Mouse (Mus musculus) neural tube, embryonic 11.5 days (tissue): ENCODE measurements around the gene Rapgef5. TPM values are rescaled to one million over a fixed set of nuclear protein-coding genes. Genes with fewer than 3 reads are reported as not detected.

Experiments used
- ATAC-seq: fragments of 200-750 bp; cut with Nextera tagmentation; 2 replicates; pipeline ENCODE4 v1.8.0; 2017; ENCODE audit warnings: moderate number of reproducible peaks, mild to moderate bottlenecking, moderate TSS enrichment, moderate library complexity; ENCODE audit not compliant: insufficient read depth, low FRiP score, low TSS enrichment
- DNase-seq: peaks from one replicate; pipeline ENCODE4 v3.0.0-alpha.2; 2015; ENCODE audit warnings: low spot score
- H3K27ac ChIP-seq: fragments of 300-500 bp; sonication (generic); 2 replicates; pipeline ENCODE4 v1.5.1; 2014; ENCODE audit warnings: low read depth, mild to moderate bottlenecking, low read length
- H3K27me3 ChIP-seq: fragments of 300-500 bp; sonication (generic); 2 replicates; pipeline ENCODE4 v1.6.1; 2014; ENCODE audit warnings: mild to moderate bottlenecking, low read length, mixed read lengths; ENCODE audit not compliant: control insufficient read depth, insufficient read depth
- H3K36me3 ChIP-seq: fragments of 300-500 bp; sonication (generic); 2 replicates; pipeline ENCODE4 v1.6.1; 2014; ENCODE audit warnings: mild to moderate bottlenecking, low read length, moderate library complexity, mixed read lengths; ENCODE audit not compliant: control insufficient read depth, insufficient read depth
- H3K4me1 ChIP-seq: fragments of 300-500 bp; sonication (generic); 2 replicates; pipeline ENCODE4 v1.6.1; 2014; ENCODE audit warnings: low read length, mixed read lengths; ENCODE audit not compliant: control insufficient read depth, insufficient read depth
- H3K4me2 ChIP-seq: fragments of 300-500 bp; sonication (generic); 2 replicates; pipeline ENCODE4 v1.6.1; 2014; ENCODE audit warnings: low read depth, mild to moderate bottlenecking, moderate library complexity
- H3K4me3 ChIP-seq: fragments of 300-500 bp; sonication (generic); 2 replicates; pipeline ENCODE4 v1.5.1; 2014; ENCODE audit warnings: low read depth, low read length
- H3K9ac ChIP-seq: fragments of 300-500 bp; sonication (generic); 2 replicates; pipeline ENCODE4 v1.6.1; 2014; ENCODE audit warnings: mild to moderate bottlenecking, low read length
- H3K9me3 ChIP-seq: fragments of 300-500 bp; sonication (generic); 2 replicates; pipeline ENCODE4 v1.6.1; 2016; ENCODE audit warnings: low read length; ENCODE audit not compliant: control insufficient read depth
- WGBS: fragments of 180-500 bp; shearing (Covaris S2); extraction: QIAGEN DNeasy Blood & Tissue Kit; methylation state at CpG from one replicate; pipeline ENCODE4 v1.1.7; 2014; 5-methylcytosine and 5-hydroxymethylcytosine counted together
- polyA plus RNA-seq: library from polyadenylated mRNA; unstranded; fragments of >200 nt; fragmentation: Nextera tagmentation; extraction: Ambion mirVana; gene quantifications from 2 replicates; pipeline ENCODE4 v1.2.1, GENCODE M21; 2014

Rapgef5 gene
- polyA plus RNA-seq, 1 experiment from 2014 or later: 16.6 TPM

GRCm38 (mm10) chr12:117517275-117517936 is 1.1 kb downstream of the Rapgef5 start:
- Histone ChIP-seq H3K9ac (no peak overlapping the region), H3K4me3 (no peak overlapping the region), H3K27me3 (no peaks in the 10 kb centered on the region), H3K4me1 (no peaks in the 10 kb centered on the region), H3K36me3 (no peaks in the 10 kb centered on the region), H3K4me2 (no peak overlapping the region), H3K9me3 (no peaks in the 10 kb centered on the region), H3K27ac (no peak overlapping the region)
- DNase-seq (no peak), ATAC-seq (no peak)
- WGBS: 74% methylated on average over 14 of the region's 14 CpGs

GRCm38 (mm10) chr12:117524311-117525013 is 8.2 kb downstream of the Rapgef5 start:
- Histone ChIP-seq H3K27ac (no peak overlapping the region), H3K36me3 (no peaks in the 10 kb centered on the region), H3K4me3 (no peak overlapping the region), H3K9ac (no peak overlapping the region), H3K9me3 (no peaks in the 10 kb centered on the region), H3K27me3 (no peaks in the 10 kb centered on the region), H3K4me2 (no peak overlapping the region), H3K4me1 (no peaks in the 10 kb centered on the region; the same call in 1 of the 2 replicates)
- DNase-seq: no peak
- WGBS: 66% methylated on average over 9 of the region's 9 CpGs
- ATAC-seq: no peak

GRCm38 (mm10) chr12:117527889-117528288 is 11.6 kb downstream of the Rapgef5 start:
- DNase-seq (no peak), ATAC-seq (no peak)
- Histone ChIP-seq H3K27ac (no peak overlapping the region), H3K9me3 (no peaks in the 10 kb centered on the region), H3K4me1 (no peaks in the 10 kb centered on the region; the same call in 1 of the 2 replicates), H3K4me3 (no peak overlapping the region), H3K36me3 (no peaks in the 10 kb centered on the region), H3K9ac (no peak overlapping the region), H3K27me3 (peaks cover 5% of the 10 kb centered on the region), H3K4me2 (no peak overlapping the region)
- 47% methylated on average over 3 of the region's 3 CpGs for WGBS

- Histone ChIP-seq H3K4me2 (no peak overlapping the region), H3K4me3 (no peak overlapping the region), H3K9ac (no peak overlapping the region), H3K27ac (no peak overlapping the region), H3K36me3 (no peaks in the 10 kb centered on the region), H3K27me3 (peaks cover 13% of the 10 kb centered on the region), H3K4me1 (no peaks in the 10 kb centered on the region; the same call in 1 of the 2 replicates), H3K9me3 (no peaks in the 10 kb centered on the region)
- DNase-seq (no peak), ATAC-seq (no peak)
- 75% methylated on average over 4 of the region's 4 CpGs for WGBS
Observed at GRCm38 (mm10) chr12:117528509-117529145, 12.3 kb downstream of the Rapgef5 start.

GRCm38 (mm10) chr12:117531106-117531505 is 14.8 kb downstream of the Rapgef5 start:
- Histone ChIP-seq H3K36me3 (no peaks in the 10 kb centered on the region), H3K9me3 (no peaks in the 10 kb centered on the region), H3K9ac (no peak overlapping the region), H3K27ac (no peak overlapping the region), H3K4me2 (no peak overlapping the region), H3K4me3 (no peak overlapping the region), H3K27me3 (peaks cover 26% of the 10 kb centered on the region), H3K4me1 (peaks cover 4% of the 10 kb centered on the region; the same call in 1 of the 2 replicates)
- no peak for DNase-seq
- no peak for ATAC-seq
- 87% methylated on average over 4 of the region's 4 CpGs for WGBS

GRCm38 (mm10) chr12:117533176-117534086 is 17.2 kb downstream of the Rapgef5 start:
- Histone ChIP-seq H3K4me2 (peak overlapping the region; percentile 91), H3K9ac (peak overlapping the region; percentile 62), H3K9me3 (no peaks in the 10 kb centered on the region), H3K36me3 (no peaks in the 10 kb centered on the region), H3K4me3 (peak overlapping the region; percentile 61), H3K4me1 (peaks cover 4% of the 10 kb centered on the region; the same call in 1 of the 2 replicates), H3K27me3 (peaks cover 26% of the 10 kb centered on the region), H3K27ac (0 out of 2 replicates have a peak overlapping the region, but pooled peaks have one; percentile 5)
- DNase-seq (peak; percentile 54), ATAC-seq (peak; percentile 62)
- 3% methylated on average over 50 of the region's 64 CpGs for WGBS

GRCm38 (mm10) chr12:117534087-117534751 is 17.9 kb downstream of the Rapgef5 start:
- WGBS: under 1% methylated on average over 58 of the region's 66 CpGs

More at GRCm38 (mm10) chr12:117534087-117534751, 17.9 kb downstream of the Rapgef5 start:
- ATAC-seq (peak; percentile 45), DNase-seq (peak; percentile 60)
- Histone ChIP-seq H3K9ac (peak overlapping the region; percentile 62), H3K36me3 (no peaks in the 10 kb centered on the region), H3K4me1 (peaks cover 4% of the 10 kb centered on the region; the same call in 1 of the 2 replicates), H3K4me3 (peak overlapping the region; percentile 61), H3K27me3 (peaks cover 26% of the 10 kb centered on the region), H3K27ac (0 out of 2 replicates have a peak overlapping the region, but pooled peaks have one; percentile 5), H3K9me3 (no peaks in the 10 kb centered on the region), H3K4me2 (peak overlapping the region; percentile 91)
